Mouse (Mus musculus) C2C12 (cell line): ENCODE measurements around the gene Bcl2.

Experiments used
- CEBPB ChIP-seq: IDR thresholded peaks from one replicate; pipeline ENCODE4 v1.6.1; 2011; ENCODE audit warnings: low read depth, mild to moderate bottlenecking, control low read depth, moderate library complexity
- CTCF ChIP-seq: IDR thresholded peaks from one replicate; pipeline ENCODE4 v1.5.1; 2011; ENCODE audit not compliant: control insufficient read depth, insufficient read depth, insufficient read length
- FOSL1 ChIP-seq: IDR thresholded peaks from one replicate; pipeline ENCODE4 v1.8.0; 2011; ENCODE audit warnings: mild to moderate bottlenecking, low read length; ENCODE audit not compliant: poor library complexity, insufficient read depth, severe bottlenecking
- MAX ChIP-seq: IDR thresholded peaks from one replicate; pipeline ENCODE4 v1.6.1; 2011; ENCODE audit warnings: mild to moderate bottlenecking, control low read depth
- MYOD1 ChIP-seq: IDR thresholded peaks from one replicate; pipeline ENCODE4 v1.6.1; 2011; ENCODE audit warnings: low read depth; ENCODE audit not compliant: control insufficient read depth, insufficient read length
- MYOG ChIP-seq: IDR thresholded peaks from one replicate; pipeline ENCODE4 v1.6.1; 2011; ENCODE audit not compliant: control insufficient read depth, insufficient read length; ENCODE audit errors: extremely low read depth
- USF1 ChIP-seq: IDR thresholded peaks from one replicate; pipeline ENCODE4 v1.6.1; 2011; ENCODE audit warnings: low read depth, mild to moderate bottlenecking, control low read depth, moderate library complexity

- TF ChIP-seq MAX (no peak), USF1 (no peak), CTCF (no peak), MYOG (no peak), MYOD1 (no peak), FOSL1 (no peak), CEBPB (no peak)
These were observed 42.6 kb upstream of the Bcl2 start for GRCm38 (mm10) chr1:106756633-106757032.
